Mouse (Mus musculus) stomach, embryonic 14.5 days (tissue): Measurements from ENCODE around the gene Slc35a3. TPM values are rescaled to one million over a fixed set of nuclear protein-coding genes. Genes with fewer than 3 reads are reported as not detected.
A peak's percentile ranks its signal among the peaks of the same experiment; 100 is the strongest.

Experiments
- ATAC-seq: fragments of 200-750 bp; cut with Nextera tagmentation; 2 replicates; pipeline ENCODE4 v1.8.0; 2017; ENCODE audit warnings: low read depth, moderate TSS enrichment; ENCODE audit not compliant: insufficient number of reproducible peaks, insufficient read depth, low FRiP score
- H3K27ac ChIP-seq: fragments of 300-500 bp; sonication (generic); 2 replicates; pipeline ENCODE4 v1.5.1; 2014; ENCODE audit warnings: mild to moderate bottlenecking, low read length, moderate library complexity, mixed read lengths
- H3K27me3 ChIP-seq: fragments of 300-500 bp; sonication (generic); 2 replicates; pipeline ENCODE4 v1.6.1; 2014; ENCODE audit warnings: low read length, control low read depth, mixed read lengths; ENCODE audit not compliant: control insufficient read depth, insufficient read depth
- H3K36me3 ChIP-seq: fragments of 300-500 bp; sonication (generic); 2 replicates; pipeline ENCODE4 v1.6.1; 2014; ENCODE audit warnings: mild to moderate bottlenecking, control low read depth, low read length, moderate library complexity, mixed read lengths; ENCODE audit not compliant: control insufficient read depth, insufficient read depth
- H3K4me1 ChIP-seq: fragments of 300-500 bp; sonication (generic); 2 replicates; pipeline ENCODE4 v1.6.1; 2014; ENCODE audit warnings: low read length, control low read depth, mixed read lengths; ENCODE audit not compliant: control insufficient read depth, insufficient read depth
- H3K4me2 ChIP-seq: fragments of 300-500 bp; sonication (generic); replicated peaks from 2 replicates; pipeline ENCODE4 v1.6.1; 2014; ENCODE audit warnings: low read depth, low read length, control low read depth
- H3K4me3 ChIP-seq: fragments of 300-500 bp; sonication (generic); 2 replicates; pipeline ENCODE4 v1.5.1; 2014; ENCODE audit warnings: low read depth, low read length, control low read depth
- H3K9ac ChIP-seq: fragments of 300-500 bp; sonication (generic); replicated peaks from 2 replicates; pipeline ENCODE4 v1.6.1; 2014; ENCODE audit warnings: low read depth, mild to moderate bottlenecking, control low read depth, low read length, moderate library complexity, mixed read lengths
- H3K9me3 ChIP-seq: fragments of 300-500 bp; sonication (generic); 2 replicates; pipeline ENCODE4 v1.6.1; 2016; ENCODE audit warnings: low read depth, low read length, control low read depth; ENCODE audit not compliant: control insufficient read depth
- WGBS: fragments of 180-500 bp; shearing (Covaris S2); extraction: QIAGEN DNeasy Blood & Tissue Kit; methylation state at CpG from one replicate; pipeline ENCODE4 v1.1.7; 2014; 5-methylcytosine and 5-hydroxymethylcytosine counted together
- polyA plus RNA-seq: library from polyadenylated mRNA; unstranded; fragments of >200 nt; fragmentation: Nextera tagmentation; extraction: Ambion mirVana; gene quantifications from 2 replicates; pipeline ENCODE4 v1.2.1, GENCODE M21; 2014

Gene Slc35a3
- polyA plus RNA-seq, 1 experiment from 2014 or later = 22.4 TPM

DNA sequence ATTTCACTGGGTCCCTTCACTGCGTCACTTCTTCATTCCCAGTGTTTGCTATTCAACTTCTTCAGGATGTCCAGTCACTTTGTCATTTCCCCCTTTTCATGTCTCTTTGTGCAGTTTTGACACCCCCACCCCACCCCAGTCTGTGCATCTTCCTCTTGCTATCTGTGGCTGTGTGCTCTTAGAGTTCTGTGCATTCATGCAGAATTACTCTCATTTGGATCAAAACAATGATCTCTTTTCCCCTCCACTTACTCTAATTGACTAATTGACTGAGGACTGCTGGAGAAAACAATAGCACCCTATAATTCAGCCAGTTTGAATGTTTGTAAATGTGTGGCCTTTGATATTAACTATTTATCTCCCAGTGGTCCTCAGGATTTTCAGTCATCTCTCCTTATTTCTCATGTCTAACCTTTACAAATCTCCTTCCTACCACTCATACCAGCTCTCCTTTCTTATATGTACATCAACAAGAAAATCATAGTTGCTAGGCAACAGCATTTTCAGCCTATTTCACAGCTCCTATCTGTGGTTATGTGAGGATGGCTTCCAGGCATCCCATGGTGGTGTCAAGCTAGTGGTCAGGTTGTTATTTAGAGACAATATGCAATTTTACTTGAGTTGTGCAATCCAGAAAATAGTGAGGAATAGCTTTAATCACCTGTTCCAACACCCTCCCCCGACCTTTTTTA is 17.0 kb upstream of the Slc35a3 start:
- H3K27me3 ChIP-seq = no peaks in the 10 kb centered on the region
- H3K4me3 ChIP-seq = no peak overlapping the region
- no peak overlapping the region for H3K27ac ChIP-seq
- 76% methylated on average over 2 of the region's 2 CpGs for WGBS
- no peak overlapping the region for H3K9ac ChIP-seq
- no peaks in the 10 kb centered on the region for H3K36me3 ChIP-seq
- no peaks in the 10 kb centered on the region for H3K9me3 ChIP-seq
- no peak for ATAC-seq
- no peaks in the 10 kb centered on the region for H3K4me1 ChIP-seq
- no peak overlapping the region for H3K4me2 ChIP-seq

DNA sequence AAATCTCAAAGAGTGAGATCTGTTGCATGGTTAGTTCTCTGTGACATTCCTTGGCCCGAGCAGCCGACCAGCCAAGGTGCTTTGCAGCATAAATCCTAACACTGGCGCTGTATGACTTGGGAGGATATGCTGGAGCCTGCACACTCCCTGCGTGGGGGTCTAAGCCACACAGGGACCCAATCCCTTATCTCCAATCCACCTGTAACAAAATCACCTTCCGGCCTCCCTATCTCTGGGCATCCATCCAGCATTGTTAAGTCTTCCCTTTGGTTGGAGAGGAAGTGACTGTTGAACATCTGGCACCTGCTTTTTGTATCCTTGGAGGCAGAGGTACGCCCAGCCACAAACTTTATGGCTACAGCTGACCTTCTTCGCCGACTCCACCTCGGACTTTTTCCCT is 14.2 kb upstream of the Slc35a3 start:
- Histone ChIP-seq H3K4me3 (no peak overlapping the region), H3K36me3 (no peaks in the 10 kb centered on the region), H3K27me3 (no peaks in the 10 kb centered on the region), H3K9me3 (no peaks in the 10 kb centered on the region), H3K9ac (no peak overlapping the region), H3K4me1 (no peaks in the 10 kb centered on the region), H3K4me2 (no peak overlapping the region), H3K27ac (no peak overlapping the region)
- 48% methylated on average over 9 of the region's 9 CpGs for WGBS
- ATAC-seq = no peak

DNA sequence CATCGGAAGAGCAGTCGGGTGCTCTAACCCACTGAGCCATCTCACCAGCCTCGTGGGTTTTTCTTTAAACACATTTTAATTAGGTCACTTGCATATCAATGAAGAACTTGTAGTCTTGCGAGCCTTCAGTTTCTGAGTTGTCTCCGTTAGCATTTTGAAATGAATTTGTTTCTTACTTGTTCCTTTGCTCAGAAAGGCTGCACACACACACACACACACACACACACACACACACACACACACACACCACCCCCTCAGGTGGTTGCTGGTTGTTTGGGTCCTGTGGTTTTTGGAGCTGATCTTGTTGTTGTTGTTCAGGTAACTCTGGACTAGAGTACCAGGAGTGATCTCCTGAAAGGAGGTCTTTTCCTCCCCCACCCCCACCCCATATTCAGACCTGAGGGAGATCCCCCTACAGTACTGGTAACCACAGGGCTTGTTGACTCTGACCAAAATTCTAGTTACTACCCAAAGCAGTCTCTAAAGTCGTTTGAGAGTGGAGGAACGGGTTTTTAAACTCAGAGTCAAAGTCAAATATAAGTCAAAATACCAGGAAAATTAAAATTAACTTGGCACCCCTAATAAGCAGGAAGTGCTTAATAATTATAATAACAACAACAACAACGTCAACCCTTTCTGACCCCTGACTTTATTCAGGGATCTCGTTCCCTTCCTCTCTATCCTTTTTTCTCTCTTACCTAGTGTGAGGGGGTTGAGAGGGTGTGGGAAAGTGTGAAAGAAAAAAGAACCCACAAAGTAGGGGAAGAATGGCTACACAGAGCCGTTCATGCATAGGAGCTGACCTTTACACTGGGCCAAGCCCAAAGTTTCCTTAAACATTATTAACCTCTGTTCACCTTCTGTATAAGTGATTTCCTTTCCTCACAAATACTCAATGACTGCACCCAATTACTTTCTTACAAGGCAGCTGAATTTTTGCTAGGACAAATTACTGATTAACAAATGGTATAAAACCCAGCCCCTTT is 11.2 kb upstream of the Slc35a3 start:
- 62% methylated on average over 10 of the region's 10 CpGs for WGBS

DNA sequence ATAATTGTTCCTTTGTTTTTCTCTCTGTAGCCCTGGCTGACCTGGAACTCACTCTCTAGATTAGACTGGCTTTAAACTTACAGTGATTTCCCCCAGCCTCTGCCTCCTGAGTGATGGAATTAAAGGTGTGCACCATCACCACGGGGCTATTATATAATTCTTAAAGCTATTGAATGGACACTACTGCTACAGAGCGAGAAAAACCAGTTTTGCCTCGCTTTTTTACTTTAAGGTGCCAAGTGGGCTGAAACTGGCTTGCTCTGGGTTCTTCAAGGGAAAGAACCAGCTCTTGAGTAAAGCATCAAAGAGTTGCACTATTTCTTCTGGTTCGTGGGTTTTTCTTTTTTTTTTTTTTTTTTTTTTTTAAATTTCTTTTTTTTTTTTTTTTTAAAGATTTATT is 10.3 kb upstream of the Slc35a3 start:
- H3K27ac ChIP-seq = no peak overlapping the region
- ATAC-seq = 0 out of 2 replicates have a peak, but pooled peaks have one; percentile 53
- no peak overlapping the region for H3K4me3 ChIP-seq
- H3K9me3 ChIP-seq = no peaks in the 10 kb centered on the region
- no peak overlapping the region for H3K9ac ChIP-seq
- H3K4me2 ChIP-seq = no peak overlapping the region
- no peaks in the 10 kb centered on the region for H3K27me3 ChIP-seq
- 68% methylated on average over 4 of the region's 4 CpGs for WGBS
- H3K4me1 ChIP-seq = no peaks in the 10 kb centered on the region
- H3K36me3 ChIP-seq = no peaks in the 10 kb centered on the region

More for the DNA sequence above, 11.2 kb upstream of the Slc35a3 start:
- H3K9me3 ChIP-seq = no peaks in the 10 kb centered on the region
- no peak for ATAC-seq
- H3K4me2 ChIP-seq = no peak overlapping the region
- H3K36me3 ChIP-seq = no peaks in the 10 kb centered on the region
- H3K27me3 ChIP-seq = no peaks in the 10 kb centered on the region
- no peak overlapping the region for H3K27ac ChIP-seq
- H3K4me1 ChIP-seq = no peaks in the 10 kb centered on the region
- H3K4me3 ChIP-seq = no peak overlapping the region
- H3K9ac ChIP-seq = no peak overlapping the region

DNA sequence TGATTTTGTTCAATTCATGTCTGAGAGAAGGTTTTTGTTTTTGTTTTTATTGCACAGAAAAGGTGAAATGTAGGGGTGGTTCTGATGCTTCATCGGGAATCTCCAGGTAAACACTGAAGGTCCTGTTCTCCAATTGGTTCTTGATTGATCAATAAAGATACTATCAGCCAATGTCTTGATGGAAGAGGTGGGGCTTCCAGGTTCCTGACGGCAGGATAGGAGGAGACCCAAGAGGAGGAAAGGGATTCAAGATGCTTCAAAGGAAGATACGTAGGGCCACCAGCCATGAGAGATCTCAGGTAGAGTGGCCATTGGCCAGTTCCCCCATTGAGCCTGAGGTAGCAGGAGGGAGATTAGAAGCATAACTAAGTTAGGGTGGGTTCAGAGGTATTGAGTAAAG is 6.3 kb upstream of the Slc35a3 start:
- H3K4me2 ChIP-seq = no peak overlapping the region
- no peaks in the 10 kb centered on the region for H3K4me1 ChIP-seq
- H3K9ac ChIP-seq = no peak overlapping the region
- H3K4me3 ChIP-seq = no peak overlapping the region
- H3K27ac ChIP-seq = no peak overlapping the region
- no peaks in the 10 kb centered on the region for H3K27me3 ChIP-seq
- no peaks in the 10 kb centered on the region for H3K9me3 ChIP-seq
- no peaks in the 10 kb centered on the region for H3K36me3 ChIP-seq
- 50% methylated on average over 3 of the region's 3 CpGs for WGBS
- ATAC-seq = no peak

DNA sequence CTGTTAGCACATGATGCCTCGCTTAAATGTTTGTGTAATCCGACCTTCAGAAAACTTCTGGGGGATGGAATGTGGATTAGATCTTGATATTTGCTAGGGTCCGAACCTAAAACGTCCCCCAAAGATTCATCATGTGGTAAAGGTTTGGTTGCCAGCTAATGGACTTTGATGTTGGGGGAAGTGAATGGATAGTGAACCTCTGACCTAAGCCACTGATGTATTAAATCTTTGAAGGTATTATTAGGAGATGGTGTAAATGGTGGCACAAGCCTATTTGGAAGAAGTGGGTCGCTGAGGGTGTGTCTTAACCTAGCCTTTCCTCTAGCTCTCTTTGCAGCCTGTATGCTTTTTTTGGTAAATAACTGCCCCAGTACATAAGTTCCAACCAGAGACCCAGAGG is 400 bp upstream of the Slc35a3 start:
- Histone ChIP-seq H3K36me3 (no peaks in the 10 kb centered on the region), H3K4me2 (peak overlapping the region; percentile 75), H3K9ac (no peak overlapping the region), H3K27me3 (no peaks in the 10 kb centered on the region), H3K4me1 (peaks cover 10% of the 10 kb centered on the region), H3K27ac (no peak overlapping the region), H3K4me3 (peak overlapping the region; percentile 93; the same call in 1 of the 2 replicates), H3K9me3 (no peaks in the 10 kb centered on the region)
- WGBS = 17% methylated on average over 5 of the region's 5 CpGs
- ATAC-seq = no peak

DNA sequence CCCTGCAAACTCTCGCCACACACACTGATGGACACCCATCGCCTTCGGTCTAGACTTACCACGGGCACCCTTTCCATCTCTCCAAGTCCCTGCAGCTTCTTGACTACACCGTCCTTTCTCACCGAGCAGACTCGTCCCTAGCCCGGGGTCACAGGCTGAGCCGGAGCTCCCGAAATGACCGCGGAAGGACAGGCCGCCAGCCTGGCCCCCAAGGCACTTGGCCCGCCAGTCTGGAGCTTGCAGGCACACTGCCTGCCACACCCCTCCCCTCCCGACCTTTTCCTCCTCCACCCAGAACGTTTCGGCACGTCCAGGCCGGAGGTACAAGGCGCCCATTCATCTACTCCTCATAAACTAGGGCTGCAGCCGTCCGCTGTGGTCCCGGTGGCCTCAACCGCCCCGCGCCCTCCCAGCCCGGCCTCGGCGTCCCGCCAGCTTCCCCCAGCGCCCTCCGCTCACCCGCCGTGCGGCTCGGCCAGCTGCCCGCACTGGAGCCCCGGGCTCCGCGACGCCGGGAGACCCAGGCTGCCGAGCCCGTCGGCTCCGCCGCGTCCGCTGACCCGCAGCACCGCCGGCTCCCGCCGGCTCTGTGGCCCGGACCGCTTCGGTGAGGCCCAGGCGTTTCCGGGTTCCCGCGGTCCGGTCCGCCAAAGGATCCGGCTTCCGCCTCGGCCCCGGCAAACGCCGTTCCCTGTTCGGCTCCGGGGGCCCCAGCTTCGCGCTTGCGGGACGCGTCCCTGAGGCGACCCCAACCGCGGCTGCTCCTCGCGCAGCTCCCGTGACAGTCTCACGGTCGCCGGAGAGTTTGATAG is 801 bp downstream of the Slc35a3 start:
- Histone ChIP-seq H3K4me3 (peak overlapping the region; percentile 93), H3K4me2 (peak overlapping the region; percentile 75), H3K27ac (peak overlapping the region; percentile 80), H3K9ac (peak overlapping the region; percentile 94), H3K27me3 (no peaks in the 10 kb centered on the region), H3K9me3 (no peaks in the 10 kb centered on the region), H3K4me1 (peaks cover 10% of the 10 kb centered on the region), H3K36me3 (peaks cover 3% of the 10 kb centered on the region; the same call in 1 of the 2 replicates)
- peak; percentile 84 for ATAC-seq
- WGBS = under 1% methylated on average over 84 of the region's 85 CpGs

DNA sequence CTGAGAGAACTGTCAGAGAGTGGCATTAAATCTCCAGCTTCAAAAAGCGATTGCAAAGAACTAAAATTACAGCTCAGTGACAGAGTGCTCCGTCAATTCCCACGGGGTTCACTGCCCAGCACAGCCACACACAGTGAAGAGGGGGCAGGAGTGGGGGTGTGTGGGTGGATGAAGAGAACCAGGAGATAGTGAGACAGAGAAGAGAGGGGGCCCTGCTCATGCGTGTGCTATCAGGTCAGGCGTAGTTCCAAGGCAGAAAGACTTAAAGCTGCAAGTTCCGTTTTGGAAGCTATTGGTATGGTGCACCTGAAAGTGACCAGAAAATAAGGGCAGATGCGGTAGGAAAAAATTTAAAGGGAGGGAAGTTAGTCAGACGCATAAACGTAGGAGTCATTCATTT is 1.7 kb downstream of the Slc35a3 start:
- H3K9me3 ChIP-seq = no peaks in the 10 kb centered on the region
- H3K4me1 ChIP-seq = peaks cover 10% of the 10 kb centered on the region
- peak overlapping the region; percentile 93 for H3K4me3 ChIP-seq
- peak overlapping the region; percentile 75 for H3K4me2 ChIP-seq
- H3K27ac ChIP-seq = no peak overlapping the region
- no peaks in the 10 kb centered on the region for H3K27me3 ChIP-seq
- H3K9ac ChIP-seq = peak overlapping the region; percentile 94
- no peak for ATAC-seq
- peaks cover 3% of the 10 kb centered on the region; the same call in 1 of the 2 replicates for H3K36me3 ChIP-seq
- 46% methylated on average over 9 of the region's 9 CpGs for WGBS
